Mouse (Mus musculus) stomach, adult 2 months (tissue): ENCODE data around the gene Cd300ld. TPM values are rescaled to one million over a fixed set of nuclear protein-coding genes. Genes with fewer than 3 reads are reported as not detected.

Experiments
- polyA plus RNA-seq: library from polyadenylated mRNA; depleted of rRNA; stranded (reverse); fragments of >200 nt; gene quantifications from 2 replicates; pipeline ENCODE4 v1.2.3, GENCODE M21; 2012; rRNA removed

Cd300ld gene
- polyA plus RNA-seq = 0.34 and 0.44 TPM in 2 replicates

DNA sequence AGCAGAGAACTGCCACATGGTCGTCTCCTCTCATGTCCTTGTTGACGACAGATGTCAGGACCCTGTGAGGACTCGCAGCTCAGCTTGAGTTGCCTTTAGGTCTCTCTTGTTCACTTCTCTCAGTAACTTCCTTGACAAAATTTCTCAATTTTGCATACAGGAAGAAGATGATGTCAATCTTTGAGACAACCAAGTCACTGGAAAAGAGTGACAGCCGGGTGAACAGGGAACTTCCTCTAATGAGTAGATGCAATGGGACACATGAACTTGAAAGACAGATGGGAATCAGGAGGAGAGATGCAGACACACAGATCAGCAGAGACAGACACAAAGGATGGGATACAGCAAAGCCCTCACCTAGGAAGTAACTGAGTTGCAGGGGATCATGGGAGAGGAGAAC is at the start of gene Cd300ld:
Cd300ld (minus strand) TSS at position 130 of the 400 bp plus-strand sequence.

DNA sequence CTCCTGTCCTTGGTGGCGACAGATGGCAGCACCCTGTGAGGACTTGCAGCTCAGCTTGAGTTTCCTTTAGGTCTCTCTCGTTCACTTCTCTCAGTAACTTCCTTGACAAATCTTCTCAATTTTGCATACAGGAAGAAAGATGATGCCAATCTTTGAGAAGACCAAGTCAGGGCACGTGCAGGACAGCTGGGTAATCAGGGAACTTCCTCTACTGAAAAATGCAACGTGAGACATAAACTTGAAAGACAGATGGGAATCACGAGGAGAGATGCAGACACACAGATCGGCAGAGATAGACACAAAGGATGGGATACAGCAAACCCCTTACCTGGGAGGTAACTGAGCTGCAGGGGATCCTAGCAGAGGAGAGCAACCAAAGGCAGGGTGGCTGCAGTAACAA is 47.9 kb upstream of the Cd300ld start, which contains the start of gene Cd300ld5:
Cd300ld5 (minus strand) TSS at position 101 of the 400 bp plus-strand sequence.

DNA sequence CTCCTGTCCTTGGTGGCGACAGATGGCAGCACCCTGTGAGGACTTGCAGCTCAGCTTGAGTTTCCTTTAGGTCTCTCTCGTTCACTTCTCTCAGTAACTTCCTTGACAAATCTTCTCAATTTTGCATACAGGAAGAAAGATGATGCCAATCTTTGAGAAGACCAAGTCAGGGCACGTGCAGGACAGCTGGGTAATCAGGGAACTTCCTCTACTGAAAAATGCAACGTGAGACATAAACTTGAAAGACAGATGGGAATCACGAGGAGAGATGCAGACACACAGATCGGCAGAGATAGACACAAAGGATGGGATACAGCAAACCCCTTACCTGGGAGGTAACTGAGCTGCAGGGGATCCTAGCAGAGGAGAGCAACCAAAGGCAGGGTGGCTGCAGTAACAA is 37.2 kb upstream of the Cd300ld start, which contains the start of gene Cd300ld4:
Cd300ld4 (minus strand) TSS at position 101 of the 400 bp plus-strand sequence.

DNA sequence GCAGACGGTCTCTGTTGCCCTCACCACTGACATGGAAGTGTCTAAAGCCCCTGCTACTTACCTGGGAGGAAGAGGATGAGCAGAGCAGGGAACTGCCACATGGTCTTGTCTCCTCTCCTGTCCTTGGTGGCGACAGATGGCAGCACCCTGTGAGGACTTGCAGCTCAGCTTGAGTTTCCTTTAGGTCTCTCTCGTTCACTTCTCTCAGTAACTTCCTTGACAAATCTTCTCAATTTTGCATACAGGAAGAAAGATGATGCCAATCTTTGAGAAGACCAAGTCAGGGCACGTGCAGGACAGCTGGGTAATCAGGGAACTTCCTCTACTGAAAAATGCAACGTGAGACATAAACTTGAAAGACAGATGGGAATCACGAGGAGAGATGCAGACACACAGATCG is 26.4 kb upstream of the Cd300ld start, which contains the start of gene Cd300ld2:
Cd300ld2 (minus strand) TSS at position 101 of the 400 bp plus-strand sequence.

DNA sequence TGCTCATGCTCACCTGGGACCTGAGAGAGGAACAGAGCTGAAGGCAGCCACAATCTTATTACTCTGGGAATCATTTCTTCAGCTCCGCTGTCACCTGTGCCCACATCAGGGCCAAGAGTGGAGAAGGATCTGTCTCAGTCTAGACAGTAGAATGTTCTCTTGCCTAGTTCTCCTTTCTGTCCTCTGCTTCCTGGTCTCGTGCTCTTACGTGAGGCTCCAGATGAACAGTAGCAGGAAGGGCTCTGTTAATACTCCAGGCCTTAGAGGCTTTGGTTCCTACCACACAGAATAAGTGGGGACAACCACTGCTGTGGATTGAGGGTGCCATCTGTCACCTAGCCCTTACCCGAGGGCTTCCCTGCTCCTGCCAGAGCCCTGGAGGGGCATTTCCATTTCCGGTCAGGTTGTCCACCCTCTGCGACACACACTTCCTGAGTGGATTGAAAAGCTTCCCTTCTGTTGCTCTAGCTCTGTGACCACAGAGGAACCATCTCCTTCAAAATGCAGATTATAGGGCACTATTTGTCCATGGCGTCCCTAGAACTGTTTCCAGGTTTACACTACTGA is 11.8 kb upstream of the Cd300ld start, which contains the start of gene Cd300c2:
Cd300c2 (minus strand) TSS at position 407 of the 567 bp plus-strand sequence.

DNA sequence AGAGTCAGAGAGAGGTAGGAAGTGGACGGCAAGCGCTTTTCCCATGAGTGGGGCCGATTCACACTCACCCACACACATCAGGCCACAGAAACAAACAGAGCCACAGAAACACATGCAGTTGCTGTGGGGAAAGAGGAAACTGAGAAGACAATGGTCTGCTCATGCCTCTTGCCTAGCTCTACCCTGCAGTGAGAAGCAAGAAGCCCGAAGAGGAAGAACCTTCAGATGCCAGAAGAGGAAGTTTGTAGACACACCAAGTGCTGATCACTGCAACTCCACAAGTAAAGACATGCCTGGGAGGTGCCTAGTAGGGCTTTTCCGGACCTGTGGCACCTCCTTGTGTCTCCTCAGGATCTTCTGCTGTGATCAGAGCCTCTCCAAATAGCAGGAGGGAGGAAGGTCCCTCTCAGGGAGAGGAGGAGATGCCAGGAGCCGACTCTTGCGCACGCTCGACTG is 20.9 kb downstream of the Cd300ld start, which contains the start of gene Cd300c:
Cd300c (minus strand) TSS at position 406 of the 456 bp plus-strand sequence.

DNA sequence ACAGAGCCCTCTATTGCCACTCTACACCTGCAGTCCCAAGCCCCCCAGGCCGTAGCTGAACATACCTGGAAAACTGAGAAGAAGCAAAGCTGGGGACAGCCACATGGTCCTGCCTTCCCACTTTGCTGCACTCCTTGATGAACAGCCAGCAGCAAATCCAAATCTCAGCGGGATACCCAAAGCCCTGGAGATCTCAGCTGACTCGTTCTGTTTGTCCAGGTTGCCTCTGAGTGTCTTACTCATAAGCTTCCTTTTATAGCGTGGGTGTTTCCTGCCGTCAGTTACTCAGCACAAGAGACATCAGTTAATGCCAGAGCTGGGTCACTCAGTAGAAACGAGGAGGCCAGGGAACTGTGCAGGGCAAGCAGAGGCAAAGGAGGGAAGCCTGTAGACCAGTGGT is 55.6 kb downstream of the Cd300ld start, which contains the start of gene Cd300lb:
Cd300lb (minus strand) TSS at position 243 of the 400 bp plus-strand sequence.

Other genes with a start within 250 kb of the Cd300ld start
- gene Kif19a, start 224.5 kb downstream of the Cd300ld start, polyA plus RNA-seq = 0.52 and 1.1 TPM in 2 replicates
- 0.78 and 2.2 TPM in 2 replicates for gene Btbd17, start 194.0 kb downstream of the Cd300ld start, polyA plus RNA-seq
- 0.23 and 0.43 TPM in 2 replicates for gene Gpr142, start 191.0 kb downstream of the Cd300ld start, polyA plus RNA-seq
- gene Gprc5c, start 138.8 kb downstream of the Cd300ld start, polyA plus RNA-seq = 5.8 and 8.1 TPM in 2 replicates
- gene Cd300a, start 99.9 kb downstream of the Cd300ld start, polyA plus RNA-seq = 0.24 and 0.39 TPM in 2 replicates
- 0.58 and 0.64 TPM in 2 replicates for gene Cd300lb, start 55.5 kb downstream of the Cd300ld start, polyA plus RNA-seq
- gene Cd300c, start 20.8 kb downstream of the Cd300ld start, polyA plus RNA-seq = 0.26 and 0.32 TPM in 2 replicates
- gene Cd300c2, start 12.0 kb upstream of the Cd300ld start, polyA plus RNA-seq = 2.0 and 2.5 TPM in 2 replicates
- gene Cd300ld2, start 26.3 kb upstream of the Cd300ld start, polyA plus RNA-seq = not detected in 2 replicates
- gene Cd300ld4, start 37.1 kb upstream of the Cd300ld start, polyA plus RNA-seq = 0.39 TPM in 1 of 2 replicates, not detected in the other
- 1.5 and 2.2 TPM in 2 replicates for gene Cd300ld5, start 47.8 kb upstream of the Cd300ld start, polyA plus RNA-seq
- gene Cd300ld3, start 58.5 kb upstream of the Cd300ld start, polyA plus RNA-seq = 2.0 and 7.5 TPM in 2 replicates
- gene Cd300e, start 72.3 kb upstream of the Cd300ld start, polyA plus RNA-seq = 0.12 and 0.21 TPM in 2 replicates
- gene Rab37, start 101.5 kb upstream of the Cd300ld start, polyA plus RNA-seq = 0.74 and 1.2 TPM in 2 replicates
- gene Cd300lf, start 144.1 kb upstream of the Cd300ld start, polyA plus RNA-seq = 1.7 and 2.3 TPM in 2 replicates
- gene Slc9a3r1, start 173.4 kb upstream of the Cd300ld start, polyA plus RNA-seq = 43.1 and 57.6 TPM in 2 replicates
- gene Tmem104, start 197.6 kb upstream of the Cd300ld start, polyA plus RNA-seq = 7.5 and 8.3 TPM in 2 replicates
- 6.5 and 8.5 TPM in 2 replicates for gene Nat9, start 197.9 kb upstream of the Cd300ld start, polyA plus RNA-seq